Mouse (Mus musculus): ENCODE data around the gene Aloxe3.

GRCm38 (mm10) chr11:69153831-69154230 is 28.1 kb downstream of the Aloxe3 start:
- no peak for TF ChIP-seq EP300 (IDR thresholded peaks at IDR 0.05; ENCODE audit: low read depth)
- no peak for TF ChIP-seq CTCF (IDR thresholded peaks at IDR 0.05; ENCODE audit: low read depth)
